Mouse (Mus musculus): ENCODE data around the gene Tenm1. TPM values are rescaled to one million over a fixed set of nuclear protein-coding genes. Genes with fewer than 3 reads are reported as not detected.

Tenm1 gene
- polyA plus RNA-seq (2012; rRNA removed): 23.1 and 23.2 TPM in 2 replicates

GRCm38 (mm10) chrX:43428855-43429263, at the start of gene Tenm1:
TSS of gene Tenm1 (minus strand) at chrX:43429126.

DNA sequence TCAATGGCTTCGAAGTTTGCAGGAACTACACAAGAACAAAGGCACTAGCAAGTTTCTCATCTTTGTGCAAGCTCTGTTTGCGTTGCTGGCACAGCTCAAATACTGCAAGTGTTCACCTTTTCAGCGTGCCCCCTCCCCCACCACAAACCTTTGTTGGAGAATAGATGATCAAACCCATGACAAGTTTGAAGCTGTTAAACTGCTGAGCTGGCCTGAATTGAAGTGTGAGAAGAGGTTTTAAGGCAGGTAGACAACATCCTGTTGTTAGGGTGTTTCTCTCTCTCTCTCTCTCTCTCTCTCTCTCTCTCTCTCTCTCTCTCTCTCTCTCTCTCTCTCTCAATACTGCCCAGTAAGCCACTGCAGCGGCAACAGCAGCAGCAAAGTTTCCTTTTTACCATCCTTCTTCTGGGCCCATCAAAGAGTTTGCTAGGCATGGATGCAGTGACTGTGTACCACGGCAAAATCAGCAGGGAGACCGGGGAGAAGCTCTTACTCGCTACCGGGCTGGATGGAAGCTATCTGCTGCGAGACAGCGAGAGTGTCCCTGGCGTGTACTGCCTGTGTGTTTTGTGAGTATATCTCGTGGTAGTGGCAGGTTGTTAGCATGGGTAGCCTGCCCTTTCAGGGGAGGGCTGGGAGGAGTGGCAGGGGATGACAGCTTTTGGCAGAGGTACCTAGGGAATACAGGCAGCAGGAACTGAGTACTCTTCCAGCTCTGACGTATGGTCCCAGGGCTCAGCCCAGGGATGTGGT, 926.5 kb downstream of the Tenm1 start, which contains the start of gene Sh2d1a:
Sh2d1a (plus strand) TSS at position 163 of the 753 bp plus-strand sequence.

DNA sequence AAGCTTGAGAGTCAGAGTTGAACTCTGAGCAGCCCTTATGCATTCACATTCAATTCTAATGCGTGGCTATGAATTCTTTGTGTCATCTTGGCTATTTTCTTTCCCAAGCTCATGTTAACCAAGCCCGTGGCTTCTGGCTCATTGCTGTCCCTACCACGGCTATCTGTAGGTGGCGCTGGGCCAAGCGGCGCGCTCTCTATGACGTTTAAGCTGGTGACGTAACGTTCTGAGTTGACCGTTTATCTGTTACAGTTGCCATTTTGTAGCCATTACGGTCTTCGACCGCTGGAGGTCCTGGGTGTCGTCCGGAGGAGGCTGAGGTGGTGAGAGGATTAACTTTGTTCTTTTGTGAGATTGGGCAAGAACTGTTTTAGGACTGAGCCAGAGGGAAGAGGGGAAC, 939.5 kb downstream of the Tenm1 start, which contains the start of gene Tex13c2:
Tex13c2 (plus strand) TSS at position 246 of the 400 bp plus-strand sequence.

Other genes starting within 250 kb of the Tenm1 start
- gene Tex13c1, start 162.0 kb upstream of the Tenm1 start, polyA plus RNA-seq (2012; rRNA removed): not detected in 2 replicates

Measured in central nervous system, embryonic 18 days (tissue).